Mouse (Mus musculus) midbrain, embryonic 16.5 days (tissue): ENCODE data around the gene Skap1. TPM values are rescaled to one million over a fixed set of nuclear protein-coding genes. Genes with fewer than 3 reads are reported as not detected.

Source experiments
- ATAC-seq: fragments of 200-750 bp; cut with Nextera tagmentation; 2 replicates; pipeline ENCODE4 v1.8.0; 2017; ENCODE audit warnings: moderate TSS enrichment
- H3K27ac ChIP-seq: fragments of 300-500 bp; sonication (generic); 2 replicates; pipeline ENCODE4 v1.5.1; 2014; ENCODE audit warnings: mild to moderate bottlenecking, low read length, mixed read lengths
- H3K27me3 ChIP-seq: fragments of 300-500 bp; sonication (generic); 2 replicates; pipeline ENCODE4 v1.6.1; 2014; ENCODE audit warnings: low read depth, low read length, mixed read lengths; ENCODE audit not compliant: control insufficient read depth, insufficient read depth
- H3K36me3 ChIP-seq: fragments of 300-500 bp; sonication (generic); 2 replicates; pipeline ENCODE4 v1.6.1; 2014; ENCODE audit warnings: mild to moderate bottlenecking, low read length, moderate library complexity, mixed read lengths; ENCODE audit not compliant: control insufficient read depth, insufficient read depth
- H3K4me1 ChIP-seq: fragments of 300-500 bp; sonication (generic); 2 replicates; pipeline ENCODE4 v1.6.1; 2014; ENCODE audit warnings: mild to moderate bottlenecking, low read length, mixed read lengths; ENCODE audit not compliant: control insufficient read depth, insufficient read depth
- H3K4me2 ChIP-seq: fragments of 300-500 bp; sonication (generic); 2 replicates; pipeline ENCODE4 v1.6.1; 2014; ENCODE audit warnings: mild to moderate bottlenecking, low read length, mixed read lengths
- H3K4me3 ChIP-seq: fragments of 300-500 bp; sonication (generic); 2 replicates; pipeline ENCODE4 v1.5.1; 2014; ENCODE audit warnings: low read depth, mild to moderate bottlenecking, low read length, moderate library complexity, mixed read lengths
- H3K9ac ChIP-seq: fragments of 300-500 bp; sonication (generic); 2 replicates; pipeline ENCODE4 v1.6.1; 2014; ENCODE audit warnings: low read depth, low read length, mixed read lengths
- H3K9me3 ChIP-seq: fragments of 300-500 bp; sonication (generic); replicated peaks from 2 replicates; pipeline ENCODE4 v1.6.1; 2014; ENCODE audit warnings: mild to moderate bottlenecking, low read length, mixed read lengths; ENCODE audit not compliant: control insufficient read depth, poor library complexity, severe bottlenecking
- WGBS: fragments of 180-500 bp; shearing (Covaris S2); extraction: QIAGEN DNeasy Blood & Tissue Kit; methylation state at CpG from one replicate; pipeline ENCODE4 v1.1.7; 2014; 5-methylcytosine and 5-hydroxymethylcytosine counted together
- polyA plus RNA-seq: library from polyadenylated mRNA; unstranded; fragments of >200 nt; fragmentation: Nextera tagmentation; extraction: Ambion mirVana; gene quantifications from 2 replicates; pipeline ENCODE4 v1.2.1, GENCODE M21; 2015

The Skap1 gene
- polyA plus RNA-seq, 1 experiment from 2014 or later = 3.6 TPM

DNA sequence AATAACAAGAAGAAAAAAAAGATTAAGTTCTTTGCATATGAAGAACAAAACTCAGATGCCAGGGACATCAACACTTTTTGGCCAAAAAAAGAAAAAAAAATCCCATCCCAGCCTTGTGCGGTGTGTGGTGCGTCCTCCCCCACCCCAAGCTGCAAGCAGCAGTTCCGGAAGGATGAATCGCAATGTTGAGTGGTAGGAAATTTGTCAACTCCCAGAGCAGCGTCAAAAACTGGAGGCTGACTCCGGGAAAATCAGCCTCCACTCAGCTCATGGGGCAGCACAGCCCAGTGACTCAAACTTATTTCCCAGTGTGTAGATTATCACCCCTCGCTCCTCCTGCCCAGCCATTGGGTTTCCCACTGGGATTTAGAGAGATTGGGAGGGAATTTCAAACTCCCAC is 297.6 kb downstream of the Skap1 start:
- no peak overlapping the region for H3K4me3 ChIP-seq
- no peak overlapping the region for H3K4me2 ChIP-seq
- H3K36me3 ChIP-seq = no peaks in the 10 kb centered on the region
- peaks cover 6% of the 10 kb centered on the region; the same call in 1 of the 2 replicates for H3K4me1 ChIP-seq
- WGBS = 71% methylated on average over 7 of the region's 7 CpGs
- H3K27ac ChIP-seq = no peak overlapping the region
- no peak overlapping the region for H3K9ac ChIP-seq
- H3K27me3 ChIP-seq = no peaks in the 10 kb centered on the region
- no peaks in the 10 kb centered on the region for H3K9me3 ChIP-seq
- ATAC-seq = no peak

GRCm38 (mm10) chr11:96762742-96763470 is 298.5 kb downstream of the Skap1 start:
- H3K4me1 ChIP-seq = peaks cover 9% of the 10 kb centered on the region; the same call in 1 of the 2 replicates
- H3K4me2 ChIP-seq = no peak overlapping the region

GRCm38 (mm10) chr11:96764511-96765350 is 300.3 kb downstream of the Skap1 start:
- no peak for ATAC-seq
- Histone ChIP-seq H3K9ac (0 out of 2 replicates have a peak overlapping the region, but pooled peaks have one; percentile 12), H3K27me3 (no peaks in the 10 kb centered on the region), H3K4me1 (peaks cover 9% of the 10 kb centered on the region; the same call in 1 of the 2 replicates), H3K9me3 (no peaks in the 10 kb centered on the region), H3K27ac (0 out of 2 replicates have a peak overlapping the region, but pooled peaks have one; percentile 25), H3K36me3 (peaks cover 5% of the 10 kb centered on the region), H3K4me2 (peak overlapping the region; percentile 18; the same call in 1 of the 2 replicates), H3K4me3 (no peak overlapping the region)
- WGBS = 20% methylated on average over 13 of the region's 13 CpGs

More at GRCm38 (mm10) chr11:96762742-96763470, 298.5 kb downstream of the Skap1 start:
- Histone ChIP-seq H3K27ac (no peak overlapping the region), H3K4me3 (no peak overlapping the region), H3K9me3 (no peaks in the 10 kb centered on the region), H3K27me3 (no peaks in the 10 kb centered on the region), H3K9ac (no peak overlapping the region), H3K36me3 (no peaks in the 10 kb centered on the region)
- no peak for ATAC-seq
- WGBS = 70% methylated on average over 15 of the region's 15 CpGs

DNA sequence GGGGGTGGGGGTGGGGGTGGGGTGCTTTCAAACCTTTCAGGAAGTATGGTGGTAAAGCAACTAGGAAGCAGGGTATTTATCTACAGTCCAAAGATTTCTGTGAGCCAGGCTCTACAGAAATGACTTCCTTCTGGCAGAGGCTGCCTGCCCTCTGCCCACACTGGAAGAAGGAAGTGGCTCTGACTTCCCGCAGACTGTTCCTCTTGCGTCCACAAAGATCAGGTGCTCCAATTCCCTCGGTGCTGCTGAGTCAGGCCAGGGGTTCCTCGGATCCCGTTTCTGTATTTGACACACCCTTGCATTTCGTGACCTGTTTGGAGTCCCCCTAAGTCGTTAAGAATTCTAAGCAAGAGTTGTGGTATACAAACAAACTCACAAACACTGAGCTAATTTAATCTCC is 301.3 kb downstream of the Skap1 start:
- WGBS = 81% methylated on average over 7 of the region's 7 CpGs
- H3K27ac ChIP-seq = no peak overlapping the region
- peaks cover 9% of the 10 kb centered on the region; the same call in 1 of the 2 replicates for H3K4me1 ChIP-seq

GRCm38 (mm10) chr11:96766555-96766954 is 302.2 kb downstream of the Skap1 start:
- no peak overlapping the region for H3K9ac ChIP-seq
- no peaks in the 10 kb centered on the region for H3K27me3 ChIP-seq
- 49% methylated on average over 12 of the region's 12 CpGs for whole genome bisulfite sequencing
- no peak overlapping the region for H3K4me2 ChIP-seq
- ATAC-seq = 0 out of 2 replicates have a peak, but pooled peaks have one; percentile 7
- H3K27ac ChIP-seq = no peak overlapping the region; the same call in 1 of the 2 replicates
- peaks cover 11% of the 10 kb centered on the region for H3K36me3 ChIP-seq
- H3K9me3 ChIP-seq = no peaks in the 10 kb centered on the region
- no peak overlapping the region for H3K4me3 ChIP-seq
- H3K4me1 ChIP-seq = peaks cover 9% of the 10 kb centered on the region; the same call in 1 of the 2 replicates

More for the DNA sequence above, 301.3 kb downstream of the Skap1 start:
- Histone ChIP-seq H3K9ac (no peak overlapping the region), H3K4me3 (no peak overlapping the region), H3K27me3 (no peaks in the 10 kb centered on the region), H3K9me3 (no peaks in the 10 kb centered on the region), H3K36me3 (peaks cover 11% of the 10 kb centered on the region), H3K4me2 (no peak overlapping the region)
- ATAC-seq = no peak

DNA sequence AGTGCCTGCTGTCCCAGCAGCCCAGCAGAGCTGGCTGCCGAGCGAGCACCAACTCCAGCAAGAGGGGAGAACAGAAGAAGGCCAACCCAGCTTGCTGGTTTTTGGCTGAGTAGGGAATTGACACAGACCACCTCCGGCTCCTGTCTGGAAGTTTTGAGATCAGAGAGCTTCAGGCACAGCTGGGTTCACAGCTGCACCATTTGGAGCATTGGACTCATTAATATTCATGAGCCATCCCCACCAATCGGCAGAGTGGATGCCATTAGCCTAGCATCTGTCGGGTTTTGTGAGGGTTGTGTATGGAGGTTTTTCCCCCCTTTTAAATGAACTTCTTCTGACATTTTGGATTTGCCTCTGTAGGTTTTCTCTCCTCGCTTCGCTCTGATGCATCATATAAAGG is 302.7 kb downstream of the Skap1 start:
- H3K36me3 ChIP-seq = peaks cover 14% of the 10 kb centered on the region
- peaks cover 9% of the 10 kb centered on the region; the same call in 1 of the 2 replicates for H3K4me1 ChIP-seq
- H3K27me3 ChIP-seq = no peaks in the 10 kb centered on the region
- H3K9me3 ChIP-seq = no peaks in the 10 kb centered on the region
- ATAC-seq = peak; percentile 59
- H3K9ac ChIP-seq = no peak overlapping the region
- H3K27ac ChIP-seq = peak overlapping the region; percentile 24; the same call in 1 of the 2 replicates
- 12% methylated on average over 7 of the region's 7 CpGs for WGBS
- no peak overlapping the region for H3K4me3 ChIP-seq
- H3K4me2 ChIP-seq = no peak overlapping the region

DNA sequence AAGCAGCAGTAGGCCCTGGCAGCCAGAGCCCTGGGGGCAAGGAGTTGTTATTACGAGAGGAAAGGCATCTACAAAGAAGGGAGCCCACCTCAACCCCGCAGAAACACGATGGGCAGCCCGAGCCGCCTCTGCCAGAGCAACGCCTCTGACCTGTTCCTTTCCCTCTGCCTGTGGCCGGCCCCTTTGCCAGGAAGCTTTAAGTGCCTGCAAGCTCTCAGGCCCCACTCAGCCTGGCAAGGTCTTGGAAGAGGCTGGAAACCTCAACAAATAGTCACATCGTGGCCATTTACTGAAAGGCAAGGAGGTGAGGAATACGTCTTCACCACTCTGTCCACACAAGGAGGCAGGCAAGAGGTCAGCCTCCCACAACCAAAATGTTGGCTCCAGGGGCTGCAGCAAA is 303.8 kb downstream of the Skap1 start:
- Histone ChIP-seq H3K27ac (no peak overlapping the region), H3K9ac (no peak overlapping the region), H3K9me3 (no peaks in the 10 kb centered on the region), H3K27me3 (no peaks in the 10 kb centered on the region), H3K4me1 (peaks cover 9% of the 10 kb centered on the region; the same call in 1 of the 2 replicates), H3K4me3 (no peak overlapping the region), H3K36me3 (peaks cover 15% of the 10 kb centered on the region), H3K4me2 (no peak overlapping the region)
- no peak for ATAC-seq
- 68% methylated on average over 9 of the region's 9 CpGs for WGBS

GRCm38 (mm10) chr11:96771274-96771975 is 307.0 kb downstream of the Skap1 start:
- WGBS = 95% methylated on average over 9 of the region's 9 CpGs
- ATAC-seq = no peak
- Histone ChIP-seq H3K9me3 (no peaks in the 10 kb centered on the region), H3K4me3 (no peak overlapping the region), H3K9ac (no peak overlapping the region), H3K27me3 (no peaks in the 10 kb centered on the region), H3K4me1 (peaks cover 18% of the 10 kb centered on the region), H3K4me2 (no peak overlapping the region), H3K27ac (no peak overlapping the region), H3K36me3 (peaks cover 15% of the 10 kb centered on the region)
